Mouse (Mus musculus) heart, embryonic 11.5 days (tissue): ENCODE data around the gene Pigb. TPM values are rescaled to one million over a fixed set of nuclear protein-coding genes. Genes with fewer than 3 reads are reported as not detected.

Experiments used
- ATAC-seq: fragments of 200-750 bp; cut with Nextera tagmentation; replicated peaks from 2 replicates; pipeline ENCODE4 v1.8.0; 2017; ENCODE audit warnings: moderate library complexity; ENCODE audit not compliant: insufficient number of reproducible peaks, low FRiP score, low TSS enrichment
- H3K27ac ChIP-seq: fragments of 300-500 bp; sonication (generic); 2 replicates; pipeline ENCODE4 v1.5.1; 2014; ENCODE audit warnings: mild to moderate bottlenecking, low read depth, low read length
- H3K27me3 ChIP-seq: fragments of 300-500 bp; sonication (generic); 2 replicates; pipeline ENCODE4 v1.6.1; 2014; ENCODE audit warnings: mild to moderate bottlenecking, low read length, mixed read lengths; ENCODE audit not compliant: control insufficient read depth, insufficient read depth
- H3K36me3 ChIP-seq: fragments of 300-500 bp; sonication (generic); 2 replicates; pipeline ENCODE4 v1.6.1; 2014; ENCODE audit warnings: mild to moderate bottlenecking, low read length, moderate library complexity, mixed read lengths; ENCODE audit not compliant: control insufficient read depth, insufficient read depth
- H3K4me1 ChIP-seq: fragments of 300-500 bp; sonication (generic); 2 replicates; pipeline ENCODE4 v1.6.1; 2014; ENCODE audit warnings: low read length; ENCODE audit not compliant: control insufficient read depth, insufficient read depth
- H3K4me2 ChIP-seq: fragments of 300-500 bp; sonication (generic); 2 replicates; pipeline ENCODE4 v1.6.1; 2014; ENCODE audit warnings: mild to moderate bottlenecking, moderate library complexity
- H3K4me3 ChIP-seq: fragments of 300-500 bp; sonication (generic); 2 replicates; pipeline ENCODE4 v1.5.1; 2014; ENCODE audit warnings: low read depth, low read length
- H3K9ac ChIP-seq: fragments of 300-500 bp; sonication (generic); 2 replicates; pipeline ENCODE4 v1.6.1; 2014; ENCODE audit warnings: mild to moderate bottlenecking, low read depth, low read length, moderate library complexity
- H3K9me3 ChIP-seq: fragments of 300-500 bp; sonication (generic); replicated peaks from 2 replicates; pipeline ENCODE4 v1.6.1; 2016; ENCODE audit warnings: low read length; ENCODE audit not compliant: control insufficient read depth
- WGBS: fragments of 180-500 bp; shearing (Covaris S2); extraction: QIAGEN DNeasy Blood & Tissue Kit; methylation state at CpG from one replicate; pipeline ENCODE4 v1.1.7; 2014; ENCODE audit not compliant: insufficient replicate concordance; 5-methylcytosine and 5-hydroxymethylcytosine counted together
- polyA plus RNA-seq: library from polyadenylated mRNA; unstranded; fragments of >200 nt; fragmentation: Nextera tagmentation; extraction: Ambion mirVana; gene quantifications from 2 replicates; pipeline ENCODE4 v1.2.1, GENCODE M21; 2014

Pigb gene
- 10.7 and 11.3 TPM in 2 replicates for polyA plus RNA-seq

DNA sequence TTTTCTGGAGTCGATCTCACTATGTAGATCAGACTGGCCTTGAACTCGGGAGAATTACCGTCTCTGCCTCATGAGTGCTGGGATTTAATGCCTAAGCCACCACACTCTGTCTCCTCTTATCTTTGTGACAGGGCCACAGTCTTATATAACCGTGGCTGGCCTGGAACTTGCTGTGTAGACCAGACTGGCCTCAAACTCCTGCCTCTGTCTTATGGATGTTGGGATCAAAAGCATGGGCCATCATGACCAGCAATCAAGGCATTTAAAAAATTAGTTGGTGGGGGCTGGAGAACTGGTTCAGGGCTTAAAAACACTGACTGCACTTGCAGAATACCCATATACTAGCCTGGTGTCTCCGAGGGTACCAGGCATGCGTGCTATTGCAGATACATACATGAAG lies at the start of gene Pigb:
Gene Pigb, minus strand, starts transcription at position 299 of the 400 bp plus-strand sequence.
- Histone ChIP-seq H3K27me3 (no peaks in the 10 kb centered on the region), H3K27ac (peak within 1 kb of the TSS; percentile 41; the same call in 1 of the 2 replicates), H3K4me1 (peaks cover 7% of the 10 kb centered on the region), H3K4me2 (peak within 1 kb of the TSS; percentile 78), H3K36me3 (no peaks in the 10 kb centered on the region), H3K4me3 (peak within 1 kb of the TSS; percentile 66), H3K9ac (peak within 1 kb of the TSS; percentile 73), H3K9me3 (no peaks in the 10 kb centered on the region)
- ATAC-seq, result no peak
- WGBS, result 28% methylated on average over 6 of the region's 6 CpGs

DNA sequence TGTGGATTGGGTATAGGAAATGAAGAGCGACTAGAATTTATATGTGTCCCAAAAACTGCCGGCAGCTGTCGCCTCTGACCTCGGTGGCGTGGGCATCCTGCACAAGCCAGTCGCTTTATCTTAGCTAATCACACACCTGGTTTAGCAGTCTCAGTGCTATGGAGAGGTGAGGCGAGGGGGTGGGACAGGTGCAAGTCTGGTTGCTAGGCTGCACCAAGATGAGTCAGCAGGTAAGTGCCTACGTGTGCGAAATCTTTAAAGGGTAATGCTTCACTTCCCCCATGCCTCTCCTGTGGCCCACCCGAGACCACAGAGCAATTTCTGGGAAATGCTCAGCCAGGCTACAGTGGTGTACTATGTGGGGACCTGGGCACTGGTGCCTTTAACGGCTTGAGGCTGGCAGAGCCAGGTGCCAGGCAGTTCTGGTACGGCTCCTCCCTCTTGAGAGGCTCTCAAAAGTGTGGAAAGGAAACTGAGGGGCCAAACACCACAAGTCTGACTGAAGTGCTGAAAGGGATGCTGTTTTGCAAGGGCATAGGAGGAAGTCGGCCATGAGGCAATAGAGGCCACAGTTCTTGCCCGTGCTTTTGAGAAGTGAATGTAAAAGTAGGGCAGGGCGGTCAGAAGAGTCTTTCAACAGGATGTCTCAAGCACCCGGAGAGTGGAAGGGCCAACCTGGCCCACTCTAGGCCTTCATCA lies 49.2 kb upstream of the Pigb start:
- Histone ChIP-seq H3K27ac (no peak overlapping the region), H3K36me3 (no peaks in the 10 kb centered on the region), H3K9me3 (no peaks in the 10 kb centered on the region), H3K27me3 (no peaks in the 10 kb centered on the region; the same call in 1 of the 2 replicates), H3K4me2 (no peak overlapping the region), H3K4me3 (no peak overlapping the region), H3K9ac (no peak overlapping the region), H3K4me1 (no peaks in the 10 kb centered on the region)
- WGBS, result 62% methylated on average over 16 of the region's 16 CpGs
- ATAC-seq, result no peak

DNA sequence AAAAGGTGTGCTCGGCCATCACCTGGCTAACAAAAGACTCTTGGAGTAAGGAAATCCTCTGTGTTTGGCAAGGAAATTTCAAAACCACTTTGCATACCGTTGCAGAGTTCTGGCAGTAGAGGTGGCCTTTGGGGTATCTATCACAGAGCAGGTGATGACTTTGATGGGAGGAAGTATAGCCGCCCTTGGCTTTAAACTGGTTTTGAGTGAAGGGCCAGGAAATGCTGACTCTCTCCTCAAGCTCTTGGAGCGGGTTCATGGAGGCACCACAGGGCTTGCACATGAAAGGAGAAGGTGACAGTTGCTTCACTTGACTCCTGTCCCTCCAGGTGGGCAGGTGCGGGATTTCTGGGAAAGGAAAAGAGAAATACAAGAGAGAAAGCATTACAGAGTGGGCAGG lies 47.4 kb upstream of the Pigb start:
- no peak overlapping the region for H3K4me3 ChIP-seq
- WGBS, result 62% methylated on average over 5 of the region's 5 CpGs
- no peak for ATAC-seq
- H3K4me2 ChIP-seq, result no peak overlapping the region
- H3K27ac ChIP-seq, result no peak overlapping the region
- no peaks in the 10 kb centered on the region for H3K4me1 ChIP-seq
- no peaks in the 10 kb centered on the region; the same call in 1 of the 2 replicates for H3K27me3 ChIP-seq
- H3K9me3 ChIP-seq, result no peaks in the 10 kb centered on the region
- no peak overlapping the region for H3K9ac ChIP-seq
- H3K36me3 ChIP-seq, result no peaks in the 10 kb centered on the region

DNA sequence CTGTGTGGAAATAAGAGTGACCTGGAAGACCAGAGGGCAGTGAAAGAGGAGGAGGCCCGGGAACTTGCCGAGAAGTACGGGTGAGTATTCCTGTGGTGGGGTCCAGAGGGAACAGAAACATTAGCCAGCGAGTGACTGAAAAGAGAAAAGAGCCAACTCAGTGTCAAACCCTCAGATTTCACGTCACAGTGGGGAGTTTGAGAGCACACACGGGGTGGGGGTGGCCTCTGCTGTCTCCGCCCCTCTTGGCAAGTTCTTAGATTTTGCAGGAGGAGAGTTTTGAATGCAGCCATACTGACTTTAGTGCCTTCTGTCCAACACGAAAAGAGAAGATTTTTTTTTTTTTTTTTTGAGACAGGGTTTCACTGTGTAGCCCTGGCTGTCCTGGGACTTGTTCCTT lies 46.9 kb upstream of the Pigb start:
- Histone ChIP-seq H3K9ac (no peak overlapping the region), H3K4me2 (no peak overlapping the region), H3K4me1 (no peaks in the 10 kb centered on the region), H3K9me3 (no peaks in the 10 kb centered on the region), H3K4me3 (no peak overlapping the region), H3K27me3 (no peaks in the 10 kb centered on the region), H3K27ac (no peak overlapping the region), H3K36me3 (no peaks in the 10 kb centered on the region)
- ATAC-seq, result no peak
- 60% methylated on average over 8 of the region's 8 CpGs for WGBS

DNA sequence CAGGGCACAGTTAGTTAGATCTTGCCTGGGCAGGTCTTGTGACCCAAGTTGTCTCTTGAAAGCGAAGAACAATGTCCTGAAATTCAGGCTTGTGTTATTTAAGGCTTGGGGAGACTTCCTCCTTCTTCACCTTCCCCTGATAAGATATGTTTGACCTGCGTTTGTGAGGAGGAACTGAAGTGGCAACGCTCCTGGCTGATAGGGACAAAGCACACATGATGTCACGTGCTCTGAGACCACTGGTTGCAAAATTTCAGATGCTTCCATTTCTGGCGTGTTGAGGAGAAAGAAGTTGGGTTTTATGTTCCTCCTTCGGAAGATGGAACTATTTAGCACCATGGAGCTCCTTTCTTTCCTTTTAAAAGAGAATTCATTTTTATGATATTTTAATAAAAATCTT lies 45.7 kb upstream of the Pigb start:
- Histone ChIP-seq H3K9ac (no peak overlapping the region), H3K27ac (no peak overlapping the region), H3K36me3 (no peaks in the 10 kb centered on the region), H3K4me1 (no peaks in the 10 kb centered on the region), H3K4me3 (no peak overlapping the region), H3K4me2 (no peak overlapping the region), H3K9me3 (no peaks in the 10 kb centered on the region), H3K27me3 (no peaks in the 10 kb centered on the region)
- 40% methylated on average over 6 of the region's 6 CpGs for WGBS
- ATAC-seq, result no peak

DNA sequence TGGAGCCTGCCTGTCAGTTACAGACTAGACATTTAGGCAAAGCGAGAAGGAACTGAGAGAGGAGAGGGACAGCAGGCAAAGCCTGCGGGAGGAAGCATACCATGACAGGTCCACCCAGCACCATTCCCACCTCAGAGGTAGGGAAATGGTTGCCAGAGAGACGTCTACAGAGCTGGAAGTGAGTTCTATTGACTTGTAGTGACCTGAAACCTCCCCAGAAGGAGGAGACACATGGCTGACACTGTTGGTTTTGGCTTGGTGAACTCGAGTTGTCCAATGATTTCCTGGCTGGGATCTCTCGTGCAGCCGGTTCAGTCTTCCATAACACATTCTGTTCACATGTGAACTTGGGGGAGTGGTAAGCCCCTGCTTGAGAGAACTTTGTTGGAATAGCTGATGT lies 43.8 kb upstream of the Pigb start:
- 63% methylated on average over 6 of the region's 6 CpGs for WGBS
- no peak for ATAC-seq
- no peak overlapping the region for H3K4me3 ChIP-seq
- no peaks in the 10 kb centered on the region for H3K4me1 ChIP-seq
- no peaks in the 10 kb centered on the region for H3K27me3 ChIP-seq
- H3K27ac ChIP-seq, result no peak overlapping the region
- no peak overlapping the region for H3K9ac ChIP-seq
- H3K9me3 ChIP-seq, result no peaks in the 10 kb centered on the region
- no peak overlapping the region for H3K4me2 ChIP-seq
- no peaks in the 10 kb centered on the region for H3K36me3 ChIP-seq

DNA sequence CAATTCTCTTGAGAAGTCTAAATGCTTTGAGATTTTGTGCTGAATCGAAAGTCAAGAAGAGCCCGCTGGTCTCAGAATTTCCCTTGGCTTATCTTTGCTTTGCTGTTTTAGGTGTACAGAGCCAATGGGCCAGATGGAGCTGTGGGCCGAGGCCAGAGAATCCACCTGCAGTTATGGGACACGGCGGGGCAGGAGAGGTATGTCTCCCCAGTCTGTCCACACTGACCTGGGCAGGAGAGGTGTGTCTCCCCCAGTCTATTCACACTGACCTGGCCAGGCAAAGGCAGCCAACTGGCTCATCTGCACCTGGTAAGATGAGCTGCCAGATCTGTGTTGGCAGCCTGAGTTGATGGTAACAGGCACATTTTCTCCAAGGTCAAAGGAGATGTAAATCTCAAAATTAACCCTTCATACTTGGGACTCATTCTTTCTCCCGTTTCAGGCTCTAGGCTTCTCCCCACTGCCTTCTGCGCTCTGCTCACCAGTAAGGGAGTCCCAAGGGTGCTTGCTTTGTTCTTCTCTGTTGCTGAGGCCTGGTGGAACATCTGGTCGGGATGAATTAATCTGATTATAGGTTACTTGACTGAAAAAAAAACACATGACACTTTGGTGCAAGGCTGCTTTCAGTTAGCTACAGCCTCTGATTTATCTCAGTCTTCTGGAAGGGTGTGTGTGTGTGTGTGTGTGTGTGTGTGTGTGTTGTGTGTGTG lies 42.3 kb upstream of the Pigb start:
- WGBS, result 74% methylated on average over 8 of the region's 8 CpGs
- H3K36me3 ChIP-seq, result no peaks in the 10 kb centered on the region

DNA sequence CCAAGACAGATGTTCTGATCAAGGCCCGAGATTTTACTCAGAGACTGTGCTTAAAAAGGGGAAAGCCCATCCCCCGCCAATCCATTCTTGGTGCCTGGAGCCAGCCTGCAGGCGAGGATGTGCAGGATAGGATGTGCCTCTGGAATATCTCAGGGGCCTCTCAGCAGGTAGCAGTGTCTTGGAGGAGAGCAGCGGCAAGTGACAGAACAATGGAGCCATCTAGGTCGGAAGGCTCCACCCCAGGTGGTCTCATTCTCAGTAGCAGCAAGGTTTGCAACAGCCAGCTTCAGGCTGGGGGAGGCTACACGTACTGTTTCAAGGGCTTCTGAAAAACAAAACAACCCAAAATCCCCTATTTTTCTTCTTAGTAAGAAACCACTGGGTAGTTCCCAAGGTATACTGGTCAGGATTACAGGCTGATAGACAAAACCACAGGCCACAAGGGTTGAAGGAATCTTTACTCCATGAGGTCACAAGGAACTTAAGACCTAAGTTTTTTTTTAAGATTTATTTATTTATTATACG lies 39.7 kb upstream of the Pigb start:
- Histone ChIP-seq H3K27me3 (no peaks in the 10 kb centered on the region), H3K4me3 (no peak overlapping the region), H3K4me2 (no peak overlapping the region), H3K27ac (no peak overlapping the region), H3K4me1 (no peaks in the 10 kb centered on the region), H3K9me3 (no peaks in the 10 kb centered on the region), H3K36me3 (no peaks in the 10 kb centered on the region), H3K9ac (no peak overlapping the region)
- no peak for ATAC-seq
- WGBS, result 44% methylated on average over 7 of the region's 7 CpGs

More for the DNA sequence above, 42.3 kb upstream of the Pigb start:
- H3K9me3 ChIP-seq, result no peaks in the 10 kb centered on the region
- H3K4me1 ChIP-seq, result no peaks in the 10 kb centered on the region
- no peak for ATAC-seq
- H3K27me3 ChIP-seq, result no peaks in the 10 kb centered on the region
- no peak overlapping the region for H3K4me3 ChIP-seq
- no peak overlapping the region for H3K4me2 ChIP-seq
- no peak overlapping the region for H3K9ac ChIP-seq
- H3K27ac ChIP-seq, result no peak overlapping the region
